Mouse (Mus musculus): ENCODE data around the gene Rcan2.

DNA sequence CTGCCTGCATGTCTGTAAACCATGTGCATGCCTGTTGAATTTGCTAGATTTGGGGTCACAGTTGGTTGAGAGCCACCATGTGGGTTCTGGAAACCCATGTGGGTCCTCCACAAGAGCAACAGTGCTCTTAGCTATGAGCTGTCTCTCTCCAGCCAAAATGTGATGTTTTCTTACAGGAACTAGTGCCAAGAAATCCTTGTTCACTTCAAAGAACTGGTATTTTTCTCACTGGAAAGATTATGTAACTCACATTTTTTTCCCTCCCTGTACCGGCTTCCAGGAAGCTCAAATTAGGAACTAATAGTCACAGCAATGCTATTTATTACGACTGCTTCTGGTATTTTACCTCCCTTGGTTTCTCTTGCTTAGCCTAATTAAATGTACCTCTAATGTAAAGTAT lies 45.6 kb downstream of the Rcan2 start:
- no peak for TF ChIP-seq CTCF (IDR thresholded peaks at IDR 0.05; ENCODE audit: low read depth)
- TF ChIP-seq EP300 (IDR thresholded peaks at IDR 0.05; ENCODE audit: low read depth): no peak
